Mouse (Mus musculus) cerebellum, postnatal 10 days (tissue): Measurements from ENCODE around the gene Rnf150.
A peak's percentile ranks its signal among the peaks of the same experiment; 100 is the strongest.
"Not testable (repeated sequence)": the region's sequence is repeated elsewhere in the genome, so short reads cannot be mapped to it uniquely, and the experiment has no call there.

Experiments used
- DNase-seq, 2 experiments: peaks; one replicate each; pipeline ENCODE4 v3.0.0; 2021; ENCODE audit warnings: mixed read lengths in 2 of 2

Rnf150 gene

DNA sequence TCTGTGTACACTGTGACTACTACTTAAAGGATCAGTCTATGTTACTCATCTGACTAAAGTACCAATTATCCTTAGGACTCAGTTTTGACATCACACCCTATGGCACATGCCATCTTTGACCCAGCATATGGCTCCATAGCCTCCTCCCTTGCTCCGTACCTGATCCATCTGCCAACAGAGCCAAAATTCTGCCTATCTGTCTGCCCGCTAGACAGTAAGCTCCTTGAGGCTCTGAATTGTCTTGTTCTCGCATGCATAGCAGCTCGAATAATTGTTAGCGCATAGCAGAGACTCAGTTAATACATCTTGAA lies 216.3 kb downstream of the Rnf150 start:
- no peak for DNase-seq

DNA sequence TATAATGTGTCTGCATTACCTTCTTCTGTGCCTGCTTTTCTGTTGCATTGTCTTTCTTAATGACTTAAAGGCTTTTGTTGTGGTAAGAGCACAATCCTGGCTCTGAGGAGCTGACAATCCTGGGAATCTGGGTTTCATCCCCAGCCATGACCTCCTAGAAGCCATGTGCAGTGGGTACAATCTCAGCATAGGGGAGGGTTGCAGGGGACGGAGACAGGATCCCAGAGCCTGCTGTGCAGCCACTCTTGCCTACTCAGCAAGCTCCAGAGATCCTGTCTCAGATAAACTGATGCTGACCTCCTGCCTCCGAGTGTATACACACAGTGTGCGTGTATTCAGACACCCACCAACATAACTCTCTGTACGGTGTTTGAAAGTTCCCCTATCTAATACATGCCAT lies 218.1 kb downstream of the Rnf150 start:
- no peak for DNase-seq

DNA sequence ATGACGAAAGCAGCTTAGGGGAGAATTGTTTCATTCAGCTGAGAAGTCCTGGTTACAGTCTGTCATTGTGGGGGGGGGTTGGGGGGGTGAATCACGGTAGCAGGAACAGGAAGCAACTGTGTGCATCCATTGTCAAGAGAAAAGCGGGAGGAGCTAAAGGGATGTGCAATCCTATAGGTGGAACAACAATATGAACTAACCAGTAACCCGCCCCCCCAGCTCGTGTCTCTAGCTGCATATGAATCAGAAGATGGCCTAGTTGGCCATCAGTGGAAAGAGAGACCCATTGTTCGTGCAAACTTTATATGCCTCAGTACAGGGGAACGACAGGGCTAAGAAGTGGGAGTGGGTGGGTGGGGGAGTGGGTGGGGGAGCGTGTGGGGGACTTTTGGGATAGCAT lies 218.7 kb downstream of the Rnf150 start:
- not testable (repeated sequence) for DNase-seq

DNA sequence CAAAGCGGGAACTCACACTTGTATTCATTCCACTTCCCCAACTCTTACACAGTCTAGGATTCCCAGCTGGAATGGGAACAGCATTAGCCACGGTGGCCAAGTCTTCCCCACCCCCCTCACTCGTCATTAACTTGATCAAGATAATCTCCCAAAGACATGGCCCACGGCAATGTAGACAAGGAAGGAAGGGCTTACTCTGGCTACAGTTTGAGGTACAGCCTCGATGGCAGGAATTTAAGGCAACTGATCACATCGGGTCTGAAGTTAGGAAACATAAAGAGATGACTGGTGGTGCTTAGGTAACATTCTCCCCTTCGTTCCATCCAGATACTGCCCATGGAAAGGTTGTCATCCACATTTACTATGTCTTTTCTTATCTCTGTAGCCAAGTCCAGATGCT lies 219.1 kb downstream of the Rnf150 start:
- DNase-seq = no peak

DNA sequence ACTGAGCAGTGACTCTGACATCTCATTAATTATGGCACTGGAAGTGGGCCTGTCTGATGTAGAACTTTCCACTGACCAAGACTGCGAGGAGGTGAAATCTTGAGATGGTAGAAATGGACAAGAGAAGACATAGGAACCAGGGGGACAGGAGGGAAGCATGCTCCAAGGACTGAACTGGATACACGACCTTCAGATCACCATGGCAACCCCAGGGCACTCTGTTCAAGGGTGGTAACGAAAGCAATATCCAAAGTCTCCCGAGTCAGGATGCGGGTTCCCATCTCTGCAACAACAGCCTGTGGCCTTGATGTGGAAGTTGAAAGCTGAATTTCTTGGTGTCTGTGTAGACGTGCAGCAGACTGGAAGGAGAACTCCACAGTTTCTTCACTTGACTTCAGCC lies 220.3 kb downstream of the Rnf150 start:
- no peak for DNase-seq

DNA sequence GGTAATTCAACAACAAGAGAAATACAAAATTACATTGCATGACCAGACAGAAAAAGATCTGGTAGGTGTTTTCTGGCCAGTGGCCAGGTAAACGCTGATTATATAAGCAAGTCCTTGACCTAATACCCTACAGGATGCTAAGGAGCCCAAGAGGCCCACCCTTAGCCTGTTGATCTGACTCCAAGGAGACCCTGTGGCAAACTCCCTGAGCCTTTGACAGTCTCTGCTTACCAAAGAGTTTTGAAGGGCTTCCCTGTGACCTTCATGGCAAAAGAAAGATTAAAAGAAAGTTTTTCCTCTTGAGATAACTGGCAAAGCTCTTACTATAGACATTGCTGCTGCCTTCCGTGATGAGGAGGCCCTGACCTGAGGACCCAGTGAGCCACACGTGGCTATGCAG lies 222.4 kb downstream of the Rnf150 start:
- DNase-seq = no peak

DNA sequence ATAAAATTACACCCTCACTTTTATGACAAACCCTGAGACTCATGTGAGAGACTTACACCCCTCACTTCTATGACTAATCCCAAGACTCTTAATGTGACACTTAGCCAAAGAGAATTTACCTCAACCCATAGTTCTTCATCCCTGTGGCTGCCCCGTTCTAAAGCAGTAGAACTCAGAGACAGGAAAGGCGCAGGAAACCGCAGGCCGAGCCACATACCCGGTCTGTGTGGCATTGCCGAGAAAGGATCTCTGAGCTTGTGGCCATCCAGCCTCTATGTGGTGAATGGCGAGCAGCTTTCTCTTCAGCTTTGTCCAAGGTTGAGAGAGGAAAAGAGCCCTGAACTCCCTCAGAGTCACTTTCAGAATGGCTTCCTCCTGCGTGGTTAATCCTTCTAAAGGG lies 223.5 kb downstream of the Rnf150 start:
- DNase-seq = no peak

DNA sequence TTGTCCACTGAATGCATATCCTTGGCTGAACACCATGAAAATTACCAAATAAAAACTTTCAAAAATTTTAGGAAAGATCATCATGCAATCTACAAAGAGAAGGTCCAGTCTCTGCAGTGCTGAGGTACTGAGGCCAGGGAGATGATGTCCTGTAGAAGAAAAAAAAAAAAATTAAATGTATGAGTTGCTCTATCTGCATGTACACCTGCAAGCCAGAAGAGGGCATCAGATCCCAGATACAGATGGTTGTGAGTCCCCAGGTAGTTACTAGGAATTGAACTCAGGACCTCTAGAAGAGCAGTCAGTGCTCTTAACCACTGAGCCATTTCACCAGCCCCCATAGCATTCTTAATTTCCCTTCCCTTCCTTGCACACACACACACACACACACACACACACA lies 224.4 kb downstream of the Rnf150 start:
- no peak for DNase-seq

DNA sequence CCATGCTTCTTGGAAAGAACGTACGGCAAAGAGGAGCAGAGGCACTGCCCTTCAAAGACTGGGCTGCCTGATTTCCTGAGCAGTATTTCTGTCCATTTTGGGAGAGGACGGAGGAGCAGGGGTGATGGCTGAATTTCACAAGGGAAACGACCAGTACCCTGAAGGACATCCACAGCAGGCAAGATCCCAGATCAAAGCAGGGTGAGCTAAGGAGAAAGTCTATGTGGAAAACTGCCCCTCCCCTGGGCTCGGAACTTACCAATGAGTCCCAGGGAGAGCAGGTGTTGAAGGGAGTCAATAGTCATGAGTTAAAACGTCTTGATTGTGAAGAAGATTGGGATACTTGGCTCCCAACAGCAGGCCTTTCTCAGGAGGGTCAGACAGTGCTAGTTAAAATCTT lies 225.0 kb downstream of the Rnf150 start:
- no peak for DNase-seq

DNA sequence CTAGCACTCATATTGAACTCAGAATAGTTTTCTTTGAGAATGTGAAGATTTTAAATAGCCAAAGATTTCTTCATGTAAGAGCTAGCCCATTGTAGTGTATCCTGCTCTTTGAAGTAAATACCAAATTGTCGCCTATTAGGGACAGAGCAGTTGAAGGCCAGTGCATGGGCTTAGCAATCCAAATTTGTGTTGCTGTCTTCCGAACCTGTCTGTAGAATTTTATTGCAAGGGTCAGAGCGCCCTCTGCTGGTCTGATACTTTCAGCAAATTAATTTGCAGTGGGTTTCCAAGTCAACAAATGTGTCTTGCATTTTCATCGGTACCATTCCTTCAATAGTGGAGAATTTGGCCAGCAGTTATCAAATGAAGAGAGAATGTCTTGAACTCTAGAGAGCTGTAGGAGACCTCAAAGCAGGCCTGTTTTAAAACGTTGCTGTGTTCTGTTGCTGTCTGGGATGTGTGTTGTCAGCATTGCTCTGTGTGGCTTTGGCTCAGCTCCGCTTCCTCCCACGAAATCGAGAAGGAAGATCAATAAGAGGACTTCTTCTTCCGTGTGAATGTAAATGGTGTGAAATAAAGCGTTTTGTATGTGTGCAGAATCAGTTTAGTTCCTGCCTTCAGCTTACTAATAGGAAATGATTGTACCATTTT lies 226.3 kb downstream of the Rnf150 start:
- peak; percentile 94 to 97 for DNase-seq

DNA sequence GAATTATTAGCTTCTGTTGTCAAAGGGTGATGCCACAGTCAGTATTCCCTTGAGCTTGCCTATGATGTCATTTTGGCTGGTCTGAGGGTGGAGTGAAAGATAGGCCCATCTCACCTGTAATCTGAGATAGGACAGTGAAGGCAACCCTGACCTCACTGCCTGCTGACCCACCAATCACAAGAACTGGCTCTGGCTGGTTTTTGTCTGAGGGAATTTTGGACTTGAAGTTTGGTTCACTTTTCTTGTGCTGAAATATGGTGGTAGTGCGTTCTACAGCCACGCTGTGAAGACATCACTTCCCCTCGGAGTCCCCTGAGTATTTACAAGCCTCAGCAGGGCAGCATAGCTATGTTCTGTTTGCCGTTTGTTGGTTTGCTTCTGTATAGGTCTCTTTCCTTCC lies 227.3 kb downstream of the Rnf150 start:
- no peak for DNase-seq

DNA sequence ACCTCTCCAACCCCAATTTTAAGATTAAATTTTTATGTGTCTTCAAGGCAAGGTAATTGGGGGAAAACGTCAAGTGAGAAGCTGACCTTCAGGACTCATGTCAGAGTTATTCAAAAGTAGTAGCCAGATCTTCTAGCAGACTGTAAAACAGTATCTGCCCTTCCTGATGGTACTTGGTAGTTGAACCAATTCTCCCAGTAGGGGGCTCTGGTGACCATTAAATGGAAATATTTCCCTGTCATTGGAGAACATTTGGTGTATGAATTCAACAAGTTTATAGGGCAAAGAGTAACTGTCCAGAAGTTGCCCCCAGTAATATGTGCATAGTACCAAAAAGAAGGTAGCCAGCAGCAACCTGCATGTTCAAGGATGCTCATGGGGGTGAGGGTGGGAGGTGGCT lies 236.9 kb downstream of the Rnf150 start:
- DNase-seq = peak; percentile 68 to 77

DNA sequence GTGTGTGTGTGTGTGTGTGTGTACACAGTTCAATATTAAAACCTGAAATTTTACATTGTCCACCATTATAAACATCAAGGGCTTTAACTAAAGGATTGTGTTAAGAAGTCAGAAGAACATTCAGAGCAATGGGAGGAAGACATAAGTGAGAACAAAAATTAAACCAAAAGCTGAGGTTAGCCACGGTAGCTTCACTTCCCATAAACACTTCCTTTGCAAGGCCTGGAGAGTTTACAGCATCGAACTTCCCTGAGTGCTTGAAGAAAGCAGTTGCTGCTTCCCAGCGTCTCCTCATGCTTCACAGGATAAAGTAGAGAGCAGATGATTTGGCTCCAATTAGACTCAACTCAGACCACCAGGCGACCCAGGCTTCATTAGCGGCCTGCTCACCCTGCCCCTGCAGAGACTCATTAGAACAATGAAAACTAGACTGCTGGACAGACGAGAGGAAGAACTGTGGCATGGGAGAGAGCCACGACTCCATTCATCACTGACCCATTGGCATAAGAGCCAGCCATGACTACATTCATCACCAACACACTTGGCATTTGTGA lies 239.9 kb downstream of the Rnf150 start:
- DNase-seq = no peak

DNA sequence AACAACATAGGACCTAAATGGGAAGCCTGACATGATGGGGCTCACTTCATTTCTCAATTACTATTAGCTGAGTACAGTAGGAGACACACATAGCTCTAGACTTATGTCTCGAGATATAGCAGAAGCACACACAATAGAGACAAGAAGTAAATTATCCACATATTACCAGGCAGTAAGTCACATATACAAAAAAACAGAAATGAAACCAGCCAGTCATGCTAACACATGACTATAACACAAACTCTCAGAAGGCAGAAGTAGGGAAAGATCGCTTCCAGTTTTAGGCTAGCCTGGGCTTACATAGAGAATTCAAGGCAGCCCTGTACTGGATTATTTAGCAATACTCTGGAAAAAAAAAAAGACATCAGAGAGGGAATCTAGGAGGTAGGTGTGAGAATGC lies 240.8 kb downstream of the Rnf150 start:
- no peak for DNase-seq

DNA sequence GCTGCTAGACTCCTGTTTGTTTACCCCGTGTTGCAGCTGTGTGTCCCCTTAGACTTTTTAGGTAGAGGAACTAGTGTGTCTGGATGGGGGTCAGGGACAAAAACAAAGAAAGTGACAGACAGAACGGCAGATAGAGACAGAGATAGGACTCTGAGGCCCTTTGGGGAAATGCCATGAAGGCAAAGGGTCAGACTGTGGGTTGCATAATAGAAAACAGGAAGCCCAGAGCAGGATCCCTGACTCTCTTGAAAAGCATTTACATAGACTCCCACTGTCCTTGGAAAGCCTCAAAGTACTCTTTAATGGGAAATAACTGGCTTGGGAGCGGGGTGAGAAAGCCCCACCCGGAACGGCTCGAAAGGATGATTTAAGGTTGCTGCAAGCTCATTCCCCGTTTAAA lies 246.6 kb downstream of the Rnf150 start:
- no peak for DNase-seq

DNA sequence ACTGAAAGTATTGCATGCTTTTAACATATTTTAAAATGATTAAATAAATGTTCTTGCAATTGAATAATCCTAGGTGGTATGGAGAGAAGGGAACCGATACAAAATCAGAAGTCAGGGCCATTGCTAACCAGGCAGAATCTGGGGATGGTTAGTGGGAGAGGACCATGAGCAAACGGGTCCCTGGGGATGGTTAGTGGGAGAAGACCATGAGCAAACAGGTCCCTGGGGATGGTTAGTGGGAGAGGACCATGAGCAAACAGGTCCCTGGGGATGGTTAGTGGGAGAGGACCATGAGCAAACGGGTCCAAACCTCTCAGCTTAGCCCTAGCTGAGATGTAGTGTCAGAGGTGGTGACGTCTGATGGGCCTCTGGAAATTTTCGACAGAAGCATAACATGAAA lies 247.0 kb downstream of the Rnf150 start:
- no peak for DNase-seq

DNA sequence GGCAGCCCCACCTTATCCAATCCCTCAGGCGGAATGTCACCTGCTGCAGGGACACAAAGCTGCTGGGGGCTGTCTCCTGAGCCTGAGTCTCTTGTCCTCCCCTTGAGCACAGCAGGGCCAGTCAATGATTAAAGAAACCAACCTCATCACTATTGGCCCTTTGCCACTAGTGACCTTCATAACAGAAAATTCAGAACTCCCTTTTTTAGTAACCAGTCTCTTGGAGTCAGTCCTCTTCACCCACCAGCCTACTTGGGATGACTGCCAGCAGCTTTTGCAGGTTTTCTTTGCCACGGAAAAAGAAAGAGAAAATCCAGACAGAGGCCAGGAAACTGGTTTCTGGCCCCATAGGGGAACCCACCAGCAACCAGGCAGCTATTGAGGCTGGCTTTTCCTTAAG lies 271.9 kb downstream of the Rnf150 start:
- peak in 1 of 2 experiments; percentile 18 for DNase-seq

DNA sequence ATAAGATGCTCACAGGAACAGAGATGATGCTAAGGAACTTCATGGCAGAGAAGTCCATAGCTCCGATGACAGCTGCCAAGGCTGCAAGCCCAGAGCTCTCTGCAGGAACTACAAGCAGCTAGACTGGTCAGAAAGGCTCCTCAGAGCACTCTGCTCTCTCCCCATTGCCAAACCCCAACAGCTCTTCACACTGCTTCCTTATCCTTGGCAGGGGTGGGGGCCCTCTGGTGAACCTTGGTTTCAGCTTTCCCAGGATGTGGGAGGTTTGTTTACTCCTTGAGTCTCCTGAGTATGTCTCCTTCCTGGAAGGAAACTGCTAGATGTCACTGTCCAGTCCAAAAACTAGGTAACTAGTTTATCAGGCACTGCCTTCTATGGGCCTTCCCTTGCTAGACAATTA lies 276.9 kb downstream of the Rnf150 start:
- peak; percentile 18 to 21 for DNase-seq

DNA sequence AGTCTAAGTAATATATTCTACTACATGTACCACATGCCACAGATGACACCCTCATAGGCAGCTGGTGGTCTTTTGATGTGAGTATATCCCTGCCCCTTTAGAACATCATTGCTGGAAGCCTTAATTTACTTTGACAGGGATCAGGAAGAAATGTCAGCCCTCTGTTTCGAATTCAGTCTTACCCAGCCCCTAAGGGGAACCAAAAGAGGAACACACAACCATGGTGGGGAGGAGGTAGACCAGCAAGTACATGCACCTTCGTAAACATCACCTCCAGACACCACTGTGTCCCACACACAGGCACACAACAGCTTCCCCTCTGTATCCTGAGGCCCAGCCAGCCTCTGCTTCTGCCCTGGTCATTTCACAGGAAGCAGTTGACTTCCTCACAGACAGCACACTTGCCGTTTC lies 277.6 kb downstream of the Rnf150 start:
- DNase-seq = no peak
